Mouse (Mus musculus) spleen, postnatal 36 days (tissue): ENCODE results near the gene Vapb.

ENCODE experiments used
- DNase-seq, 2 experiments: peaks; one replicate each; pipeline ENCODE4 v3.0.0; 2022; ENCODE audit warnings: low spot score in 2 of 2, mixed read lengths in 1 of 2

Vapb gene

DNA sequence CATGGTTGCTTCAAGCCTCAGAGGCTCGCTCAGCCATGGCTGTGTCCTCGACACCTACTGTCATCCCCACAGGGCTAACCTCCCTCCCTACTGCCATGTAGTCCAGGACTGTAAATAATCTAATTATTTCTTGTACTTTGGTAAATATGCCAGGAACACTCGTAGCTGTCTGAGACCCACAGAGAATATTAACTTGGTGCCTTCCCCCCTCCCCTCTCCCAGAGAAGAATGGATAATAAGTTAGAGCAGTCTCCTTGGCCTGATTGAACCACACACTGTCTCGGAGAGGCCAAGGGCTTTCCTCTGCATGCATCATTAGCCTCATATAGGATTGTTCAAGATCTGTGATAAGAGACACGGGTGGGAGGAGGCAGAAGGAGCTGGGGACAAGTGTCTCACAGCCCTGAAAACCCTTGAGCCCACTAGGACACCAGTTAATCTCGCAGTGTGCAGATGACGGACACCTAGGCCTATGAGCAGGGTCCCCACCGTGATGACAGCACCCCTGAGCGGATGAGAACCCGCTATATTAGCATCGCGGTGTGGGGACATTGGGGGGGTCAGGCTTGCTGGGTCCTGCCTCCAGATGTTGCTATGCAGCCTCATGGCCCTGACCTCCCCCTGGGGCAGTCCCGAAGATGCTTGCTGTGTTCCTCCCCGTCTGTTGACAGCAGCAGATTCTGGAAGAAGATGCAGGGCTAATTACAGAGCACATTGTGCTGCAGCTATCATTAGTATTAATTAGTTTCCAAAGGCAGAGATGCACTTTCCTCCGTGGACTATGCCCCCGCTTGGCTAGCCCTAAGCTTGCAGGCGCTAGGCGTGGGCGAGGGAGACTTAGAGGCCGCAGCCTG is 54.8 kb downstream of the Vapb start:
- no peak for DNase-seq

DNA sequence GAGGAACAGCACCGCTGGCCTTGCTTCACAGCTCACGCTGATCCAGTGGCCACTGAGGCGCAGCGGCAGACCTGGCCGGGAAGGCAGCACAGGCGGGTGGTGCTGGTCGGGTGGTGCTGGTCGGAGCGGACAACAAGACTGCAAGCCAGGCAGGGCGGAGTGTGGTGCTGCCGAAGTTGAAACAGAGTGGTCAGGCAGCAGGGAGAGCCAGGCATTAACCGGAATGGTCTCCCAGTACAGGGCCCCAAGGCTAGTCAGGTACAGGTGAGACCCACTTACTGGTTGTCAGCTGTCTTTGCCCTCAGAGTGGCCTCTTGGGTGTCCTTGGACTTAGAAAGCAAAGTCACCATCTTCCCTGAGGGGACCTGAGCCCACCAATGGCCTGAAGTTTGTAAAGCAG is 56.7 kb downstream of the Vapb start:
- no peak for DNase-seq

DNA sequence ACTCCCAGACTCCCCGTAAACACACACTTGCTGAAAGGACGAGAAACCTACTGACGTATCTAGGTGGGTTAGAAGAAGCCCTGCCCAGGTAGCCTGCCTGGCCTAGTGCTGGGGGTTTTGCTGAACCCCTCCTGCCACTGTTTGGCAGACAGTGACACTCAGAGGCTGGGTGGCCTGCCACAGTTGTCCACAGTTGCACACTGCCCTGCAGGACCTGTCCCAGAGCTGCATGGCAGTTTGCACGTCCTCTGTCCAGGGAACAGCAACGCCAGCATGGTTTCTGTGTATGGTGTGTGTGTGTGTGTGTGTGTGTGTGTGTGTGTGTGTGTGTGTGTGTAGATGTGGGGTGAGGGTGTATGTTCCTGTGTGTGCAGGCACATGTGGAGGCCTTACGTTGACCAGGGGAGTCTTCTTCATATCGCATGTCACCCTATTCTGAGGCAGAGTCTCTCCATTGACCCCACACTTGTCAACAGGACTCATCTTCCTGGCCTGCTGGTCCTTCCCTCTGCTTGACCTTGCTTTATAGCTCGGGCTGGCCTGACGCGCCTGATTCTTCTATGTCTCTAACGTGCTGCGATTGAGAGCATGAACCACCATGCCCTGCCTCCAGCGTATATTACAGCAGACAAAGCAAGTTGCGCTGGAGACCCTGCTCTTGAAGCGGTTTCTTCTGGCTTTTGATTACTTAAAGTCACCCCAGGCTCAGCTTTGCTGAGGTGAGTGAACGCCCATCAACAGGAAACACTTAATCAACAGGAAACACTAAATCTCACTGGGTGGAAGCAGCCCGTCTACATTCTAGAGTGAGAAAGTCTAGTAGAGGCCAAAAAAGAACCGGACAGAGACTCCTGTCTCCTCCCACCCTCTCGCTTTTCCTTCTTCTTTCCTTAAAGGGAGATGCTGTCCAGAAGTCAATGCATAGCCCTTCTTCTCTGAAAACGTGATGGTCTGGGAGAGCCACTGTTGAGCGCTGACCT is 57.5 kb downstream of the Vapb start:
- no peak for DNase-seq

DNA sequence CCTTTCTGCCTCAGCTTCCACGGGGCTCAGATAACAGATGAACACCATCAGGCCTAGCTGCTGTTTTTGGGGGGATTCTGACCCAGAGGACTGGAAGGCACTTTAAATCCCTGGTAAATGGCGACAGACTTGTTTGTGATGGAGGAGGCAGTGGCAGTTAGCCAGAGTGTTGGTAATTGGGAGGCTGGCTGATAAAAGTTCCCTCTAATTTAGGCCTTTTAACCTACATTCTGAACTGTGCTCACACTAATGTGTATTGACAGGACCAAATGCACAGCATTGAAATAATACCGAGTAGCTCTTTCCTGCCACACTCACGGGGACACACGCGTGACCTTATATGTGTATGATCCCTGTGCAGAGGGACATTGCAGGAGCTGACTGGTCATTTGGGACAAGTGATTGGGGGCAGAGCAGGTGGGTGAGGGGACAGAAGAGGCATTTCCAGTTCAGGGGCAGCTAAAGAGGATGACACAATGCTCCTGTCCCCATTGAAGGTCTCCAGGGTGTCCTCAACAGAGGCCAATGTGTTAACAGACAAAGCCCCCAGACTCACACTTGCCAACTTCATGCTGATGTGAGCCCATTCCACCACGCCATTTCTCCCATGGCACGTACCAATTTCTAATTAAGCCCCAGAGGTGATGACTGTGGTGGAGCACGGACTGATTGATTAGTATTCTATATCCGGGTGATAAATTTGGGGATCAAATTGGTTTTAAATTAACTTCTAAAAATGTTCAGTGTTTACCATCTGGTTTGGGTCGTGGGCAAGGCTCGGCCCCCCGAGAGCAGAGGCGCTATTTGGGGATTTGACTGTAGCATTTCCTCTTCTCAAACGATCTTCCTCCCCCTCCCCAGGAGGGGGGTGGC is 58.7 kb downstream of the Vapb start:
- DNase-seq: no peak

DNA sequence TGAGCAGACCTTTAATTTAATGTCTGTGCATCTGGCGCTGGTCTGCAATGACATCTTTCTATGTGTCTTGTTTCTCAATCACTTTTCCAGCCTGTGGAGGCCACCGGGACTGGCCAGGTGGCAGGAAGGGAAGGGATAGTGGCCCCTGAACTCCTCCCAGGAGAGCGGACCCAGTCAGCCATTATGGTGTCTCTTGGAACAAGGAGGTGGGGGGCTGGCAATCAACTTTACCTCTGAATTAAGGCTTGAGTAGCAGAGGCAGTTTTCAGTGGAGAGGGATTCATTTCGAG is 59.3 kb downstream of the Vapb start:
- no peak for DNase-seq

DNA sequence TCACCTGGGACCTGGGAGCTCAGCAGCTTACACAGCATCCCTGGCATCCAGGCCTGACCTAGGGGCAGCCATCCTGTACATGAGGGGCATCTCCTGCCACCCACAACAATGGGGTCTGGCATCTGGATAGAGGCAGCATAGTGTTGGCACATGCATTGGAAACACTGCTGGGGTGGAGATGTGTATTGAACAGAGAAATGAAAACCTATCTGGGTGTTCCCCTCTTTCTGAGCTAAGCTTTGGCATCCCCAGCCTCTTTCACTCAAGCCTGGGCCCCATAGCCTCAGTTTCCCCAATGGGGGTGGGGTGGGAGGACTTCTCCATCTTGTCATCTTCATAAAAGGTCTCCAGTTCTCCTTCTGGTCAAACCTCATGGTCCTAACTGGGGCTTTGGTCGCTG is 62.2 kb downstream of the Vapb start:
- no peak for DNase-seq

DNA sequence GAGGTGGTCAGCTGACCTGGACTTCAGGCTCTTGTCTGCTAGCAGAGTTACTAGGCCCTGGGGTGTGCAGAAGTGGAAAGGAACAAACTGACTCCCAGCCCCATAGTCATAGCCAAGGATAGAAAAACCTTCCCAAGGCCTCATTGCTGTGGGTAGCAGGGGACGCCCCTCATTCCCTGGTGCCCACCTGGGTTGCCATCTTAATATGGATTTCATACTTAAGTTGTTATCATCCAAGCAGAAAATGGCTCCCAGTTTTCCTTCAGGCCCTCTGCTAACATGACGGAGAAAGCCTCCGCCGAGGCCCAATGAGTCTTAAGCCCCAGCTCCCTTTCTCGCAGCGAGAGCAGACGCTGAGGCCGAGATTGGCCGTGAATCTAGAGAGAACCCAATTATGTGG is 63.3 kb downstream of the Vapb start:
- DNase-seq: no peak

DNA sequence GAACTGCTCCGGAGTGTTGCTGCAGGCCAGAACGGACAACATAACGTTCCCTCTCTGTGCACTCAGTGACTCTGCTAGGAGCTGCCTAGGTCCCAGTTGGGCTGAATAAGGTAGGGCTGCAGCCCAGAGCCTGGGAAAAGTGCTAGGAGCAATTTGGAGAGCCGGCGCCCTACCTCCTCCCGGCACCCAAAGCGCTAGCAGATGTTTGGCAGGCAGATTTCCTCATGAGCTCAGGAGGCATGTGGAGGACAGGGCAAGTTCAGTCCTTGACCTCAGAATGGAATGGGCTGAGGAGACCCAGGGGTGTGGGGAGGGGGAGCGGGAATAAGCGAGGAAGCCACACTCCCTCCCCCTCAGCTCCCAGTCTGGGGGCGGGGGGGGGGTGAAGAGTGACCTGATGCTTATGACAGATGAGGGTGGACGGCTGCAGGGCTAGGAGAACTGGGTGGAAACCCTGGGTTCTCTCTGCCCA is 64.1 kb downstream of the Vapb start:
- DNase-seq: no peak

DNA sequence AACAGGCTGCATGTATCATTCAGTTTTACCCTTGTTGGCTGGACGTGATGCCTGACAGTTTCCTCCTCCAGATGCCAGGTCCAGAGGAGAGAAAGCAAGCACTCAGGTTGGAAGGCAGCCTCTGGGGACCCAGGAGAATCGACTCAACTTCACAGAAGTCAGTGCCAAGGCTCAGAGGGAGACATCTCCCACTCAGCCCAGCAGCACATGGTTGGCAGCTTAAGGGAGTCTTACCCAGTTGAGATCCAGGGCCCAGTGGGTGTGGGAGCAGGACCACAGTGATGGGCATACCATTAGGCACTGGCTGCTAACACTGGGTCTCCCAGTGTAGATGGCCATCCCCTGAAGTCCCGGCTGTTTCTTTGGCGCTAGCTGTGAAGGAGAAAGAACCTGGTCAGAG is 64.9 kb downstream of the Vapb start:
- DNase-seq: no peak

DNA sequence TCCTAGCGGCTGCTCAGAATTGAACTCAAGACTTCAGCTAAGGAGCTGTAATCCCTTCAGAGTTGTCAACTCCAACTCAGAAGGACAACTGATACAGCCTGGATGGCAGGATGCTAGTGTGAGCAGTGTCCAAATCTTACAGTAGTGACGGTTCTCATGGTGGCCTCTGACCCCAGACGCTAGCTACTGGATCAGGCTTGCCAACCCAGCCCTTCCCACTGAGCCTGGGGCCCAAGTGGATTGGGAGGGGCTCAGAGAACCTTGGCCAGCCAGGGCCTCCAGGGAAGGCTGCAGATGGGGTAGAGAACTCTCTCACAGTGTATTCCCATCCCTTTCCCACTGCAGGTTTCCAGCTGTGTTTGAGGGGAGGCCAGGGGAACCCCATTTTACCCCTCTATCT is 65.6 kb downstream of the Vapb start:
- DNase-seq: no peak

DNA sequence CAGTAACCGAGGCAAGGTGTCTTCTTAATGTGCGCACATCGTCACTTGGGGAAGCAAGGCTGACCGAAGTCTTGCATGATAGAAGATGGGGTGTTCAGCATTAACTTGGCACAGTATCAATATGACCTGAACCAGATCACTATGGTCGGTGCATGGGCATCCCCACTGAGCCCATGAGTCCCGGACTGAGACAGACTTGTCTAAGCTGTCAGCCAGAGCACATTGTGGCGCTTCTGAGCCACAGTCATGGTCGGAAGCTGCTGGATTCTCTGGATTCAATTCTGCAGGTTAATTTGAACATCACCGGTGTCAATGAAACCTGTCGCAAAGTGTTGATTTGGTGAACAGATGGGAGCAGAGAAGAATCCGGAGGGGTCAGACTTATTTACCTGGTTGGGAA is 66.5 kb downstream of the Vapb start:
- DNase-seq: no peak

DNA sequence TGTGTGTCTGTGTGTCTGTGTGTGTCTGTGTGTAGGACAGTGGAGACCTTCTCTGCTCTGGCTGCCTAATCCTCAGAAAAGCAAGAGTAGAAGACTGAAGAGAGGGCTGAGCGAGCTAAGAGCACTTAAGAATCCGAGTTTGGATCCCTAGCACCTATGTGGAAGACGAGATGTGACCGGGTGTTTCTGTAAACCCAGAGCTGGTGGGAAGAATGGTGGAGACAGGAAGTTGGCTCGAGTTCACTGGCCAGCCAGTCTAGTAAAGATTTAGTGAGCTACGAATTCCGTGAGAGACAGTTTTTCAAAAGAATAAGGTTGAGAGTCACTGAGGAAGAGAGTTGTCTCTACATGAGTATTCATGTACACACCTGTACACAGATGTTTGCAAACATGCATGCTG is 69.3 kb downstream of the Vapb start:
- no peak for DNase-seq

DNA sequence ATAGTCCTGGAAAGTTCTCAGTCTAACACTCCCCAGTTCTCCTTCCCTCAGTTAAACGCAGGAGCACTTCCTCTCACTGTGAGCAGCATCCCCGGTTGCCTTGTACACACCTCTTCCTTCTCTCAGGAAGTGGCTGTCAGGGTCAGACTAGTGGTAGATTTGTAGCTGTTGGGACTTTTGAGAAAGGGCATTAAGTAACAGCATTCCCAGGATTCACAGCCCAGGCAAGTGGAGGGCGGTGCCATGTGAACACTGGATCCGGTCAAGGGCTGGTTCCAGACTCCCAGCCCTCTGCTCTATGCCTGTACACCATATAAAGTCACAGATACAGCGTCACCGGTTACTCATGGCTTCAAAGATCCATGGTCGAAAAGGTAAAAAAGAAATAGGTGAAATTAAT is 71.6 kb downstream of the Vapb start:
- no peak for DNase-seq

DNA sequence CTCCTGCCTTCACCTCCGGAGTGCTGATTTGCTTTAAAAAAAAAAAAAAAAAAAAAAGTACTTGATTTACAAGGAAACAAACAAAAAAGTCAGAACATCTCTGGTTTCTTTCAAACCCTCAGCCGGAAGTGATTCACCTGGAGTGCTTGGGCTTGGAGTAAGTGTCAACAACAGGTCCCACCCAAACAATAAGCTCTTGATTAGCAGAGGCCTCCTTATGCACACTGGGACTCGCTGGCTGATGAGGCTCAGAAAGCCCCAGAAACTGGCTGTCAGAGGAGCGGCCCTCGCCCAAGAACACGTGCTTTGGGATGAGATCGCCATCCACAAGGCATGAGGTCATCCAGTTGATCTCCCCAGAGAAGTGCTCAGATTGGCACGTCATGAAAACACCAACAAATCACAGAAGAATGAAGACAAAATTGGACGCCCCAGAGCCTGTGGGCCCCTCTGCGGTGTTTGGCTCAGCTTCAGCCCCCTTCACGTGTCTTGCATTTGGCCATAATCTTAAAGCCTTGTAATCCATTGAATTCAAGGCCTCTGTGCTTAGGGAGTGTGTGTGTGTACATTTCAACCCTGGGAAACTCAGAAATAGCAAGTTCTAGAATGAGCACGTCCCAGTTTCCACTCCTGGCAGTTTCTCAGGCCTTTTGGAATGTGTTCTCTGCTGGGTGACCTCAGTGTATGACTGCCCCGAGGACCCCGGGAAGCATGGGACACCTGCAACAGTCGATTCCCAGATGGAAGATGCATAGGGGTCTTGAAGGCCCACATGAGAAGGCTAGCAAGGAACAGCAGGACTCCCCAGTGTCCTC is 72.9 kb downstream of the Vapb start:
- DNase-seq: no peak

DNA sequence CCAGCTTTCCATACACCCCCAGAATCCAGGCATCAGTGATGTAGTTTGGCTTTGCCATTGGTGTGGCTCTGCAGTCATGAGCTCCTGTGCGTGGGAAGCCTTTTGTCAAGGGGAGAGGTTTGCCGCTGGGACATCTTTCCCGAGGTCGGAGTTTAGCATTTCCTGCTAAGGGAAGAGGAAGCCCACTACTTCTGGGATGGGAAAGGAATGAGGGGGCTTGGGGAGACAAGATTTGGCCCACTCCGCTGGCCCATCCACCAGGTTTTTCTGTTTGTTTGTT is 73.5 kb downstream of the Vapb start:
- no peak for DNase-seq

DNA sequence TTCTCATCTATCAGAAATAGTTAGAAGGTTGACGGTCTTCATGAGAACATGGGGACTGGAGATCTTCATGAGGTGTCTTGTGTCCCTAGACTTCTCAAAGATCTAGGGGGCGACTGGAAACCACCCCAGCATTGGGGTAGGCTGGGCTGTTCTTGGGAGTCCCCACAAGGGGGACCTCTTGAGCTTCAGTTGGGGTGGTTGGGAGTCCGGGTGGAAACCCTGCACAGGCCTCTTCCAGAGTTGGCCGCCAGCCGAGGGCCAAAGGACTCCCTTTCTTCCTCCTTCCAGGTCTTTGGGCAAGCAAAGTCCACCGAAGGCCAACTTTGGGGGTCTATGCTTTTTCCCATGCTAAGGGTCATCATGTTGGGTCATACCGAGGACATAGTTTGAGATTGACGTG is 74.5 kb downstream of the Vapb start:
- no peak for DNase-seq

DNA sequence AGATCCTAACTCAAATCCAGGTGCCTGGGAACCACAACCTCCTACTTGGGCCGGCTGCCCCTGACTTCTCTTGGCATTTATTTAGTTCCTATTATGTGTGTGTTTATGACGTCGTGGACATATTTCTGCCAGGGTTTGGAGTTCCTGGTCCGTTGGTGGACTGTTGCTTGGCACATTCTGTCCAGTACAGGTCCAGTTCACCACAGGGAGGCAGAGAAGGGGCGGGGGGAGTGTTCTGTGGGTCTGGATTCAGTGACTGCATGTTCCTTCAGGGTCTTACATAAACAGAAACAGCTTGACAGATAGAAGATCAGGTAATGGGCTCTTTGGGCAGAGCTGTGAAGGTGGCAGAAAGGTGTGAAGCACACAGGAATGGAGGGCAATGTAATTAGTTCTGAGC is 75.8 kb downstream of the Vapb start:
- DNase-seq: no peak

DNA sequence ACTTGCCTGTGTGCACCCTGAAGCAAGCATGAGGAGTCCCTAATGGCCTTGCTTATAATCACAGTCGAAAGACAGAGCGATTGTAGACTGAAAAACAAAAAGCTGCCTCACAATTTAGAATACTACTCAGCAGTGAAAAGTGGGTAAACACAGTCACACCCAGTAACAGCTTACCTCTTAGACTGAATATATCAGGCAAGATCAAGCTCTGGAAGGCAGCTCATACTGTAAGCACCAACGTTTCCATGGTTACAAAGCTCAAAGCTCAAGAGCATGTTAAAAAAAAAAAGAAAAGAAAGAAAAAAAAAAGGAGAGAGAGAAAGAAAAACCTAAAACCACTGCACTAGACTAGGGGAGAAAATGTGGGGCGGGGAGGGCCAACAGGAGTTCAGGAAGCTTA is 89.0 kb downstream of the Vapb start:
- DNase-seq: no peak

DNA sequence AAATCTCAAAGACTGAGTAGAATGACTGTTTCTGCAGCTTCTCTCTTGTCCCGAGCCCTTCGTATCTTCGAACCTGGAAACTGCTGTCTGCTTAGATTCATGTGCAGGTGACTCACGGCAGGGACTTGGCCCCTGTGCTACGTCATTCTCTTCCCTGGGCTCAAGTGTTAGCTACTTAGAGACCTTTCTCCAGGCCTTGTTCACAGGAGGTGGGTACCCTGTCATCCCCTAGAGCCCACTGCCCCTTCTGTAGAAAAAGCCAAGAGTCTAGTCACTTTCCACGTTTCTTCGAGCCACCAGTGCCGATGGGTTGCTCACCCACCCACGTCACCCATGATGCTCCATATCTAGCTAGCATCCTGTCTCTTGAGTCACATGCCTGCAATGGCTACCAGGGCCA is 89.9 kb downstream of the Vapb start:
- DNase-seq: no peak

DNA sequence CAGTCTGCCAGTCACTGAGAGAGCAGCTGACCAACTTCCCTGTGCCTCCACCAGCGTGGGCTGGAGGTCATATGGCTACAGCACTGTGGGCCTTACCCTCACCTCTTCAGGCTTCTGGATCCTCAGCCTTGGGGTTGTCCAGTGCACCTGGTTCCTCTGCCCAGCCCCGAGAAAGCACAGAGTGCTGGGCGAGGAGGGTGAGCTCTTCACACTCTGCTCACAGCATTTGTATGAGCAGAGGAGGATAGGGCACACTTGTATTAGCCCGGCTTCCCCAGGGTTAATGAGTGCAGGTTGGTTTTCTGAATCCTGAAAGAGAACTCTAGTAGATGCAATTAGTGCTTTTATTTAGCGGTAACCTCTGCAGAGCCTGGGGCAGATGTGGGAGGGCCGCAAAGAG is 90.8 kb downstream of the Vapb start:
- DNase-seq: no peak

DNA sequence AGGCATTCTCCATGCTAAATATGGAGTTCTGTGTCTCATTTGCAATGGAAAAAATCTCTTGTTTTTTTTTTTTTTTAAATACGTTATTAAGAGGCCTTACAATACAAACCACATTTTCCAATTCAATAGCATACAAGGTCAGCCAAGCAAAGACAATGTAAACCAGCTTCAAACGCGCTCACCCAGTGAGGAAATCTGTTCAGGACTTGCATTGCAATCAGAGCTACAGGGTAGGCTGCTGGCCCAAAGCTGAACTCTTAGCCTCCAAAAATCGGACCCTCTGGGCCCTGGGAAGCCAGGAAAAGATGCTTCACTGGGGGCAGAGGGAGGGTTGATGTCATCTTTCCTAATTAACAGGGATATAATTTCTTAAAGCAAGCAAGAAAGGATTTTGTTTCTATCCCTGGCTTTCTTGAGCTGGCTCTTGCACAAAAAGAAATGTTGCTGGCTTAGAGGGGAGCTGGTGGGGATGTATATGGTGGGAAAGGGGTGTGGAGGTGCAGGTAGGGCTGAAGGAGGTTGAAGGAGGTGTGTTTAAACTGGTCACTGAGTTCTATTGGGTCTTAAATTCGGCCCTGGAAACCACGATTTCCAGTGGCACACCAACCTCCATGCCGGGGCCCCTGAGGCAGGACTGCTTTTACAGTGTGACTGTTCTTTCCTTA is 95.6 kb downstream of the Vapb start:
- DNase-seq: no peak
